Mouse (Mus musculus) spleen, adult 2 months (tissue): ENCODE results near the gene BC030499. TPM values are rescaled to one million over a fixed set of nuclear protein-coding genes. Genes with fewer than 3 reads are reported as not detected.

Experiments used
- DNase-seq, 2 experiments: peaks; one replicate each; pipeline versions ENCODE4 v3.0.0 to v3.0.0-alpha.2; 2012 to 2021; ENCODE audit warnings: low spot score in 2 of 2, low read depth in 1 of 2
- H3K27ac ChIP-seq: fragments of 200-500 bp; 2 replicates; pipeline ENCODE4 v1.5.1; 2012; ENCODE audit warnings: low read length, inconsistent platforms; ENCODE audit not compliant: insufficient read depth
- H3K27me3 ChIP-seq: fragments of 200-500 bp; 2 replicates; pipeline ENCODE4 v1.6.1; 2012; ENCODE audit warnings: mild to moderate bottlenecking, moderate library complexity, low read length, inconsistent platforms; ENCODE audit not compliant: control insufficient read depth, insufficient read depth
- H3K36me3 ChIP-seq: fragments of 200-500 bp; 2 replicates; pipeline ENCODE4 v1.6.1; 2012; ENCODE audit warnings: mild to moderate bottlenecking, low read length, inconsistent platforms; ENCODE audit not compliant: control insufficient read depth, insufficient read depth
- H3K4me1 ChIP-seq: fragments of 200-500 bp; 2 replicates; pipeline ENCODE4 v1.6.1; 2011; ENCODE audit warnings: inconsistent platforms; ENCODE audit not compliant: control insufficient read depth, insufficient read depth, insufficient read length
- H3K4me3 ChIP-seq: fragments of 200-500 bp; 2 replicates; pipeline ENCODE4 v1.5.1; 2011; ENCODE audit warnings: mild to moderate bottlenecking, inconsistent platforms; ENCODE audit not compliant: insufficient read depth, insufficient read length; ENCODE audit errors: extremely low read depth
- CTCF ChIP-seq: fragments of 200-500 bp; IDR thresholded peaks from 2 replicates; pipeline ENCODE4 v1.5.1; 2011; ENCODE audit warnings: mild to moderate bottlenecking, inconsistent platforms; ENCODE audit not compliant: insufficient read depth, insufficient read length, insufficient replicate concordance; ENCODE audit errors: extremely low read depth
- POLR2A ChIP-seq: fragments of 200-500 bp; IDR thresholded peaks from 2 replicates; pipeline ENCODE4 v1.6.1; 2011; ENCODE audit warnings: low read depth, low read length, inconsistent platforms
- WGBS: fragments of 180-500 bp; shearing (Covaris S2); methylation state at CpG from one replicate; pipeline ENCODE4 v1.1.7; 2018; 5-methylcytosine and 5-hydroxymethylcytosine counted together
- polyA plus RNA-seq: library from polyadenylated mRNA; depleted of rRNA; stranded (reverse); fragments of >200 nt; gene quantifications from 2 replicates; pipeline ENCODE4 v1.2.3, GENCODE M21; 2012

The BC030499 gene
- polyA plus RNA-seq, 1 experiment, result 0.32 TPM

DNA sequence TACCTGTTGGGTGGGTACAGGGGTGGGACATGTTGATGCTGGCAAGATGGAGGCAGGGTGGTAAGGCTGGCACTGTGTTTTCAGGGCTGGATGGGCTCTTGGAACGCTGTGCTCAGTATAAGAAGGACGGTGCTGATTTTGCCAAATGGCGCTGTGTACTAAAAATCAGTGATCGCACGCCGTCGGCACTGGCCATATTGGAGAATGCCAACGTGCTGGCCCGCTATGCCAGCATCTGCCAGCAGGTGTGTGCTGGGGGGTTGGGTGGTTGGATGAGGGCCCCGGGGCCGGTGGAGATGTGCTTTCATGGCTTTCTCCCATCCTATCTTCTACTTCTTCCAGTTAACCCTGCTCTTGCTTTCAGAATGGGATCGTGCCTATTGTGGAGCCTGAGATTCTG, 34.3 kb downstream of the BC030499 start:
- H3K27me3 ChIP-seq, result no peaks in the 10 kb centered on the region
- H3K4me3 ChIP-seq, result no peak overlapping the region
- WGBS, result 95% methylated on average over 12 of the region's 12 CpGs
- peaks cover 12% of the 10 kb centered on the region for H3K4me1 ChIP-seq
- no peak overlapping the region for H3K27ac ChIP-seq
- no peak for TF ChIP-seq CTCF
- no peak for TF ChIP-seq POLR2A
- no peaks in the 10 kb centered on the region for H3K36me3 ChIP-seq
- DNase-seq, result no peak

DNA sequence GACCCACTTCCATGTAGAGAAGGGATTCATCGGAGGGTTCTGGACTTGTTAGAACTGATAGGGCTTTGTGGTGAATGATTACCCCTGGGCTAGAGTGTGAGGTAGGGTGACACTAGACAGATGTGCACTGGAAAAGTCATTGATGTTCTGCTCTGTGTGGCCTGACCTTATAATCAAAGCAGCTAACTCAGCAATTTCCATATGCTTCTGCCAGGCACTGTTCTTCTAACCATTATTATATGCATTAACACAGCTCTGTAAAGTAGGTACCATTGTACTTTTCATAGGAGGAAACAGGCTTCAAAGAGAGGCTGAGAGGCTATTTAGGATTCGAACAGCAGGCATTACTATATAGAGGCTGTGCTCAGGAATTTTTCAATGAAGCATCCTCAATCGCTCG, 36.6 kb downstream of the BC030499 start:
- no peak for TF ChIP-seq POLR2A
- TF ChIP-seq CTCF, result no peak
- H3K36me3 ChIP-seq, result no peaks in the 10 kb centered on the region

DNA sequence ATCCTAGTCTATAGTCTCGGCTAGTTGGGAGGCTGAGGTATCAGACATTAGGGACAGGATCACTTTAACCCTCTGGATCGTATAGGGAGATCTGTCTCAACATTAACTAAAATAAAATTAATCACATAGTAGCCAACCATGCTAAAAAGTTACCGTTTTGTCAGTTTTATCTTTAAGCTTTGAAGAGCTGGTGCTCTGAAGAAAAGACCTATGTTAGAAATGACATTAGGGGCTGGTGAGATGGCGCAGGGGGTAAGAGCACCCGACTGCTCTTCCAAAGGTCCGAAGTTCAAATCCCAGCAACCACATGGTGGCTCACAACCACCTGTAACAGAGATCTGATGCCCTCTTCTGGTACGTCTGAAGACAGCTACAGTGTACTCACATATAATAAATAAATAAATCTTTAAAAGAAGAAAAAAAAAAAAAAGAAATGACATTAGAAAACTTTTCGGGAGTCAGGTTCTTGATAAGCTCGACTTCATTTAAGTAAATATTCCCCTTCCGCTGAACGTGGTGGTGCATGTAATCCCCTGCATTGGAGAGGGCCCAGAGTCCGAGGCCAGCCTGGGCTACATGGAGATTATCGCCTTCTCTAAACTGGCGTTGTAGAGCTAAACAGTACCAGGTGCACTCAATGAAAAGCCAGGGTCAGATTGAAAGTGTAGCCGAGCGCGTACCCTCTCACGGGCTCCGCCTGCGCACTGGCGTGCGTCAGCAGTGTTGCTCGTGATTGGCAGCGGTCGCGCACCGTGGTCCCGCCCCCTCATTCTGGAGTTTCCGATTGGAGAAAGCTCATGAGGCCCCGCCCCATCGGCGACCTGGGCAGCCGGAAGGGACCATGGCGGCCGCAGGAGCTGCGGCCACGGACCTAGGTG, 37.2 kb downstream of the BC030499 start, which contains the start of gene Pigs:
Pigs (plus strand) TSS at position 782 of the 878 bp plus-strand sequence.
- peak within 1 kb of the TSS; percentile 75 for H3K4me3 ChIP-seq
- H3K27me3 ChIP-seq, result no peaks in the 10 kb centered on the region
- H3K4me1 ChIP-seq, result peaks cover 6% of the 10 kb centered on the region; the same call in 1 of the 2 replicates
- 10% methylated on average over 37 of the region's 37 CpGs for WGBS
- TF ChIP-seq POLR2A (peak; percentile 52), CTCF (no peak)
- peak within 1 kb of the TSS; percentile 53 for H3K27ac ChIP-seq
- no peaks in the 10 kb centered on the region; the same call in 1 of the 2 replicates for H3K36me3 ChIP-seq
- DNase-seq, result peak; percentile 83 to 97

More for the DNA sequence above, 36.6 kb downstream of the BC030499 start:
- 95% methylated on average over 4 of the region's 4 CpGs for WGBS
- Histone ChIP-seq H3K27me3 (no peaks in the 10 kb centered on the region), H3K4me1 (peaks cover 12% of the 10 kb centered on the region), H3K27ac (no peak overlapping the region), H3K4me3 (no peak overlapping the region)
- DNase-seq, result no peak

DNA sequence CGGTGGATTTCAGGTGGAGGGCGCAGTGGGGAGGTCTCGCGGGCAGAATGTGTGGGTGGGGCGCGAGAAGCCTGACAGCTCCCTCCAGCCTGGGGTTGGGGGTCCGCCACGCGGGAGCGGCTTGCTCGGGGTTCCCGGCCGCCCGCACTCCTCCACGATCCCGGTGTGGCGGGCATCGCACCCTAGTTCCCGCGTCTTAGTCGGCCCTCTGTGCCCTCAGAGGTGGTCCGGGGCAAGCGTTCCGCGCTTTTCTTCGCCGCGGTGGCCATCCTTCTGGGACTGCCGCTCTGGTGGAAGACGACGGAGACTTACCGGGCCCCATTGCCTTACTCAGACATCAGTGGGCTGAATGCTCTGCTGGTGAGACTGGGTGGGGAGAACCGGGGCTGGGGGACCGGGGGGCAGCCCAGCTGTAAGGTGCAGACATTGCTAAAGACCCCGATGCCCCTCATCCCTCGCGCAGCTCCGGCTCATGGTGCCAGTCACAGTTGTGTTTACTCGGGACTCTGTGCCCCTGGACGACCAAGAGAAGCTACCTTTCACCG, 37.9 kb downstream of the BC030499 start:
- TF ChIP-seq CTCF (no peak), POLR2A (no peak)
- Histone ChIP-seq H3K4me1 (peaks cover 2% of the 10 kb centered on the region; the same call in 1 of the 2 replicates), H3K27ac (peak overlapping the region; percentile 49), H3K36me3 (peaks cover 4% of the 10 kb centered on the region), H3K27me3 (no peaks in the 10 kb centered on the region), H3K4me3 (peak overlapping the region; percentile 75)
- under 1% methylated on average over 41 of the region's 41 CpGs for WGBS
- no peak for DNase-seq

DNA sequence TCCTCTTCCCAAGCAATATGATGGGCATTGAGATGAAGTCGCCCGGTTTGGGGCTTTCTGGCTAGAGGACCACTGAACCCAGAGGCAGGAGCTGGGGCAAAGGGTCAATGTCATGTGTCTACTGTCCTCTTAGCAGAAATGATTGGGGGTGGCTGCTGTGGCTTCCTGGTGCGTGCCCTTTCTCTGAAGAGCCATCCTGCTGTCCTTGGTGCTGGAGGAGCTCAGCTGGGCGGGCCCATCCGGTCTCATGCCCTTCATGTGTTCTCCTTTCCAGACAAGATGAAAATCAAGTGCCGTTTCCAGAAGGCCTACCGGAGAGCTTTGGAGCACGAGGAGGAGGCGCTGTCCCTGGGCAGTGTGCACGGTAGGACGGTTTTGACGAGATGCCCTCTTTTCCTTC, 42.0 kb downstream of the BC030499 start:
- Histone ChIP-seq H3K4me1 (peaks cover 2% of the 10 kb centered on the region; the same call in 1 of the 2 replicates), H3K27me3 (no peaks in the 10 kb centered on the region), H3K27ac (no peak overlapping the region), H3K4me3 (no peak overlapping the region), H3K36me3 (peaks cover 18% of the 10 kb centered on the region)
- 94% methylated on average over 12 of the region's 12 CpGs for WGBS
- no peak for DNase-seq
- no peak for TF ChIP-seq POLR2A
- no peak for TF ChIP-seq CTCF

DNA sequence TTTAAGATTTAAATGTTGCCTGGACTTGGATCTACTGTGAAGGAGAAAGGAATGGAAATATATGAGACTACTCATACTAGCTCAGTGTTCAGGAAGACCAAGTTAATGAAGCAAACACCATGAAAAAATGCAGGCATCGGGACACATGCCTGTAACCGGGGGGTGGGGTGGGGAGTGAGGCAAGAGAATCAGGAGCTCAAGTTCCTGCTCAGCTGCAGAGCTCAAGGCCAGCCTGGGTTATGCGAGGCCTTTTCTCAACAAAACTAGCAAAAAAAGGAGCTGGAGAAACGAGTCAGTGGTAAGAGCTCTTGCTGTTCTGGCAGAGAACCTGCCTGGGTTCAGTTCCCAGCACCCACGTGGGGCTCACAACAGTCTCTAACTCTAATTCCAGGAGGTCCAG, 43.4 kb downstream of the BC030499 start:
- Histone ChIP-seq H3K27ac (no peak overlapping the region), H3K36me3 (peaks cover 21% of the 10 kb centered on the region), H3K27me3 (no peaks in the 10 kb centered on the region), H3K4me1 (peaks cover 2% of the 10 kb centered on the region; the same call in 1 of the 2 replicates), H3K4me3 (no peak overlapping the region)
- 90% methylated on average over 5 of the region's 5 CpGs for WGBS
- DNase-seq, result no peak
- TF ChIP-seq POLR2A, result no peak
- TF ChIP-seq CTCF, result no peak
